Mouse (Mus musculus): ENCODE results near the gene Hus1b. TPM values are rescaled to one million over a fixed set of nuclear protein-coding genes. Genes with fewer than 3 reads are reported as not detected.

The Hus1b gene
- polyA plus RNA-seq, 1 experiment from 2014 or later, result not detected

DNA sequence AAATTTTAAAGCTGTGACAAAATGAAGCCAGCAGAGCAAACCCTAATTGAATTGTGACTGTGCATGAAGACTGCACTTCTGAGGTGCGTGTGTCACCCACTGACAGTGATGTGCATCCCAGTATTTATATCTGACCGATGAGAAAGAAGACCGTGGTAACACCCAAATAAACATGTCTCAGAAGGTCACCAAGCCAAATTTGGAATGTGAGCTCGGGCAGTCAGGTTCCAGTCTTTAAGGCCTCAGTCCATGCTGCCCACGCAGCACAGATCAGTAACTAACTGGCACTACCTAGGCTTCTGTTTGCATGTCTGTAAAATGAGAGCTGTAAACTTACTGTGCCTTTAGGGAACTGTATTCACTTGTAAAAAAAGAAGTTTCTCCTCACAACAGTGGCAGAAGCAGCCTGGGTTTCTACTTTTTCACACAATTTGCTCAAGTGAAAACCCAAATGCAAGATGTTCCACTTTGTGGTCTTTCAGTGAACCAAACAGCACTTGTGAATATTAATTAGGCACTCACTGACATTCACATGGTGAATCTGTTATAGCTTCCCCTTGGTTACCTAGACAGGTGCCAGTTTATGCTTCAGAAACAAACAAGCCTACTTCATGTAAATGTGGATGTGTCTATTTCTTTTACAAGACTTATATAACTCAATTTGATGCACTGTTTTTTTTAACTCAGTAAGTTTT, 35.5 kb downstream of the Hus1b start:
- Histone ChIP-seq H3K4me3 (ENCODE audit: low read depth, low read length) (no peak overlapping the region), H3K4me1 (replicated peaks; ENCODE audit: control insufficient read depth, insufficient read depth, low read length) (no peaks in the 10 kb centered on the region), H3K9ac (ENCODE audit: low read depth, low read length) (no peak overlapping the region), H3K36me3 (ENCODE audit: control insufficient read depth, insufficient read depth) (no peaks in the 10 kb centered on the region), H3K27me3 (replicated peaks; ENCODE audit: control insufficient read depth, insufficient read depth, low read length) (no peaks in the 10 kb centered on the region), H3K27ac (ENCODE audit: low read depth, low read length) (no peak overlapping the region), H3K9me3 (ENCODE audit: control insufficient read depth) (no peaks in the 10 kb centered on the region), H3K4me2 (replicated peaks; ENCODE audit: low read depth) (no peak overlapping the region)
- 67% methylated on average over 5 of the region's 5 CpGs for WGBS
- no peak for TF ChIP-seq CTCF (IDR thresholded peaks at IDR 0.05; ENCODE audit: low read depth)
- ATAC-seq, result no peak

DNA sequence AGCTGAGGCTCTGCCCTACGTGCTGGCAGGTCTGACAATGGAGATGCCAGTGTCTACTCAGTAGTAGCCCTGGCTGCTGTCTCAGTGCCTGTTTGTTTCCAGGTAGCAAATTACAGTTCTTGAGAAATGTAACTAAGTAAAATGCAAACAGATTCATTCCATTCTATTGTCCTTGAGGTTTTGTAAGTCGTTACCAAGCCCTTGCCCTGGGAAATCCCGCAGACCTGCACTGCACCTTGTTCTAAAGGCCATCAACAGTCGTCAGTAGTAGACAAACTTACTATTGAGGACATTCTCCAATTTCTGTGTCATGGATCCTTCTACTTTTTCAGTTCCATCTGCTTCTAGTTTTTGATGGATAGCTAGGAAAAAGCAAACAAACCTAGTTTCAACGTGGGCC, 36.7 kb downstream of the Hus1b start:
- WGBS, result 67% methylated on average over 5 of the region's 5 CpGs
- no peaks in the 10 kb centered on the region for H3K4me1 ChIP-seq (replicated peaks; ENCODE audit: control insufficient read depth, insufficient read depth, low read length)
- H3K4me3 ChIP-seq (ENCODE audit: low read depth, low read length), result no peak overlapping the region
- no peak overlapping the region for H3K4me2 ChIP-seq (replicated peaks; ENCODE audit: low read depth)
- H3K27ac ChIP-seq (ENCODE audit: low read depth, low read length), result no peak overlapping the region
- no peak for ATAC-seq
- H3K27me3 ChIP-seq (replicated peaks; ENCODE audit: control insufficient read depth, insufficient read depth, low read length), result no peaks in the 10 kb centered on the region
- H3K36me3 ChIP-seq (ENCODE audit: control insufficient read depth, insufficient read depth), result no peaks in the 10 kb centered on the region
- TF ChIP-seq CTCF (IDR thresholded peaks at IDR 0.05; ENCODE audit: low read depth), result no peak
- no peak overlapping the region for H3K9ac ChIP-seq (ENCODE audit: low read depth, low read length)
- H3K9me3 ChIP-seq (ENCODE audit: control insufficient read depth), result no peaks in the 10 kb centered on the region

DNA sequence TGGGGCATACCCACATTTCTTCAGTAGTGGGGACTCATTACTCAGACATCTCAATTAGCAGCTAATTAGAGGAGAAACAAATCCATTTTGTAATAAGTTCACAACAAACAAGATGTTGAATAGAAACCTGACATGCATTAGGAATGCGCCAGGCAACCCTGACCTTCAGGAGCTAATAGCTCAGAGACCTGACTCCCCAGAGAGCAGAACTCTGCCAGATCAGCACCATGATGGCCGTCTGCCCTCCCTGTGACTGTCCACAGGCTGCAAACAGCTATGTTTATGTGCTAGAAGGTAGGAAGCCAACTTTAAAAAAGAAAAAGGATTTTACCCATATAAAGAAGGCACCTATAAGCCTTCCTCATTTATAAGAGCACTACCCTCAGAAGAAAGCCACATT, 45.3 kb downstream of the Hus1b start:
- Histone ChIP-seq H3K9ac (ENCODE audit: low read depth, low read length) (no peak overlapping the region), H3K4me3 (ENCODE audit: low read depth, low read length) (no peak overlapping the region), H3K27me3 (replicated peaks; ENCODE audit: control insufficient read depth, insufficient read depth, low read length) (no peaks in the 10 kb centered on the region), H3K36me3 (ENCODE audit: control insufficient read depth, insufficient read depth) (peaks cover 18% of the 10 kb centered on the region), H3K27ac (ENCODE audit: low read depth, low read length) (no peak overlapping the region), H3K9me3 (ENCODE audit: control insufficient read depth) (no peaks in the 10 kb centered on the region), H3K4me2 (replicated peaks; ENCODE audit: low read depth) (no peak overlapping the region), H3K4me1 (replicated peaks; ENCODE audit: control insufficient read depth, insufficient read depth, low read length) (no peaks in the 10 kb centered on the region)
- no peak for TF ChIP-seq CTCF (IDR thresholded peaks at IDR 0.05; ENCODE audit: low read depth)
- no peak for ATAC-seq
- 77% methylated on average over 2 of the region's 2 CpGs for WGBS

DNA sequence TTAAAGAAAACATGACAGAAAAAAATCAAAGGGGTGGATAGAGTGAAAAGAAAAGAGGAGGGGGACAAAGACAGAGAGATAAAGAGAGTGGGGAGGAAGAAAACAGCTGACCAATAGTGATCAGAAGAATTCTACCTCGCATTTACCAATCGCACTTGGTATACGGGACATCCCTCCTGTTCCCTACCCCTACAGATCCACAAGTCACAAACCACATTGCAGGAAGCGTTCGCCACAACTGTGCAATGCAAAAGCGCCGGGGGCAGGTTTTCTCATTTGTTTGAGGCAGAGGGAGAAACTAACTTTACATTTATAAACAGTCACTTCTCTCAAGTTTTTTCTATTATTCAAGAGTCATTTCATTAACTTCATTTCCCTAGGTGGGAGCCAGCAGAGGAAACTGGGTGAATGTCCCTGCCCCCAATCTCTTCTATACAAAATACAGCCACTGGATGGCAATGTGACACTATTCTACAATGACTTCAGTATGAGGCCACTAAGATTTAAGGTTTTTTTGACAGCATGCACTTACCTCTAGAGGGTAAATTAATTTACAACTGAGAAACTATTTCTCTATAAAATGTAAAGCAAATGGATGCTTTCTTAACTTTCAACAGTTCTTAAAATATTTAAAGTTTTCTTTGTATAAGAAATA, 46.0 kb downstream of the Hus1b start:
- ATAC-seq, result no peak
- WGBS, result 88% methylated on average over 7 of the region's 7 CpGs

More for the DNA sequence above, 46.0 kb downstream of the Hus1b start:
- no peaks in the 10 kb centered on the region for H3K4me1 ChIP-seq (replicated peaks; ENCODE audit: control insufficient read depth, insufficient read depth, low read length)
- H3K36me3 ChIP-seq (ENCODE audit: control insufficient read depth, insufficient read depth), result peaks cover 18% of the 10 kb centered on the region
- no peaks in the 10 kb centered on the region for H3K27me3 ChIP-seq (replicated peaks; ENCODE audit: control insufficient read depth, insufficient read depth, low read length)
- H3K27ac ChIP-seq (ENCODE audit: low read depth, low read length), result no peak overlapping the region
- peak; percentile 58 for TF ChIP-seq CTCF (IDR thresholded peaks at IDR 0.05; ENCODE audit: low read depth)
- no peaks in the 10 kb centered on the region for H3K9me3 ChIP-seq (ENCODE audit: control insufficient read depth)
- H3K9ac ChIP-seq (ENCODE audit: low read depth, low read length), result no peak overlapping the region
- no peak overlapping the region for H3K4me2 ChIP-seq (replicated peaks; ENCODE audit: low read depth)
- no peak overlapping the region for H3K4me3 ChIP-seq (ENCODE audit: low read depth, low read length)

Other genes with a start within 250 kb of the Hus1b start
- 0.05 and 0.12 TPM in 2 replicates for gene Irf4, start 198.5 kb downstream of the Hus1b start, polyA plus RNA-seq (2015; fragmentation: Nextera tagmentation; extraction: Ambion mirVana)
- 10.7 and 11.1 TPM in 2 replicates for gene Exoc2, start 26.3 kb upstream of the Hus1b start, polyA plus RNA-seq (2015; fragmentation: Nextera tagmentation; extraction: Ambion mirVana)
- 0.10 TPM in 1 of 2 replicates, not detected in the other for gene Gm5447, start 26.4 kb upstream of the Hus1b start, polyA plus RNA-seq (2015; fragmentation: Nextera tagmentation; extraction: Ambion mirVana)

Measured in intestine, postnatal 0 days (tissue).